Mouse (Mus musculus) G1E-ER4 (cell line): ENCODE measurements around the gene Gm44503. TPM values are rescaled to one million over a fixed set of nuclear protein-coding genes. Genes with fewer than 3 reads are reported as not detected.

Experiments
- GATA1 ChIP-seq: IDR thresholded peaks from one replicate; pipeline ENCODE4 v1.8.0; 2012; ENCODE audit warnings: low read length, inconsistent platforms
- polyA plus RNA-seq: library from polyadenylated mRNA; stranded (reverse); fragments of >175 nt; gene quantifications from 2 replicates; pipeline ENCODE4 v1.2.3, GENCODE M21; 2012

Gene Gm44503
- polyA plus RNA-seq, 1 experiment = not detected

DNA sequence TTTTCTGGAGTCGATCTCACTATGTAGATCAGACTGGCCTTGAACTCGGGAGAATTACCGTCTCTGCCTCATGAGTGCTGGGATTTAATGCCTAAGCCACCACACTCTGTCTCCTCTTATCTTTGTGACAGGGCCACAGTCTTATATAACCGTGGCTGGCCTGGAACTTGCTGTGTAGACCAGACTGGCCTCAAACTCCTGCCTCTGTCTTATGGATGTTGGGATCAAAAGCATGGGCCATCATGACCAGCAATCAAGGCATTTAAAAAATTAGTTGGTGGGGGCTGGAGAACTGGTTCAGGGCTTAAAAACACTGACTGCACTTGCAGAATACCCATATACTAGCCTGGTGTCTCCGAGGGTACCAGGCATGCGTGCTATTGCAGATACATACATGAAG is 81.4 kb downstream of the Gm44503 start, which contains the start of gene Pigb:
Gene Pigb, minus strand, starts transcription at position 299 of the 400 bp plus-strand sequence.
- no peak for TF ChIP-seq GATA1

DNA sequence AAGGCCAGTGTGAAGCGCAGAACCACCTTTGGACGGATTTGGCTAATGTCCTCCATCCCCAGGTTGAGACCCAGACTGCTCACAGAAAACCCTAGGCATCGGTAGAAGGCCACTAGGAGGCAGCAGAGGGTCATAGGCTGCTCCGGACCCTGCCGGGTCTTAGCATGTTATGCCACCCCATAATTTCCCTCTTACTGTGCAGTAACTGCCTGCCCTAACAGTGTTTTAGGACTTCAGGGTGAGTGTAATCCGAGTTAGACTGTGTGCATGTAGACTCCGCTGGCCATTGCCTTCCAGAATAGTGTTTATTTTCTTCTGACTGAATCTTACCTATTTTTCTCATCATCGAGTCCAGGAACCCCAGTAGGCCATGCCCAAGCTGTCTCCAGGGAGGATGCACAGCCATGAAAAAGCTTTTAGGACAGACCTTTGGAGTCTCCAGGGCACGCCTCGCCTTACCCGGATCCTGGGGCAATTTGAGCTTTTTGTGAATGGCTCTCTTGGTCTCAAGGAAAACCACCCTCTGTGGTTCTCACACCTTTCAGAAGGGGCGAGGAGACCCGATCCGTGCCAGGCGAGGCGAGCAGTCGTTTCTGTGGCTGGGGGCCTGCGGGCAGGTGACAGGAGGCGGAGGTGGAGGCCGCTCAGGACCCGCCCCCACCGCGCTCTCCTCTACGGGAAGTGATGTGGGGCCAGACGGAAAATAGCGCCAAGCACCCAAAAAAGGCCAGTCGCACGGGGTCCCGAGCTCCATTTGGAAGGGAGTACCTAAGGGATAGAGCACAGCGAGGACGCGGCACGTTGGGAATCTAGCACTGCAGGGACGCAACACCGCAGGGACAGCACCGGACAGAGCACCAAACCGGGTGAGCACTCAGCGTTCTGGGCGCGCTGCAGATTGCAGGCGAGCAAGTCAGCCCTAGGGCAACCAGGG is 85.8 kb downstream of the Gm44503 start, which contains the start of gene Rab27a:
Gene Rab27a, plus strand, starts transcription at position 709 of the 934 bp plus-strand sequence.
- TF ChIP-seq GATA1 = no peak

DNA sequence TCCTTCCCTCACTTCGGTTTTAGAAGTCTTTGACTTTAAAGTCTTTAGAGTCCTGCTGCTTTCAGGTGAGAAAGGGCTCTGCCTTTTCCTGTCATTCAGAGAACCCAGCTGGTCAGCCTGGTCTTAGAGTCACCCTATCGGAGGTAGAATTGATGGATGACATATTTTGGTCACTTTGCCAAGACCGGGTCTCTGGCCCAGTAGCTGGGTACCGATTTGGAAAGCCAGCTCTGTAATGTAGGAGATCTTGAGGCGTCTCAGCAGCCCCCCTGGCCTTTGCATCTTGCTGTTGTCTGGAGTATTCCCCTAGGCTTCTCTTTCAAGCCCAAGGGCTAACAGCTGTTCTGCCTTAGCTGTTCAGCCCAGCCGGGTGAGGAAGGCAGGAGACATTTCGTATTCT is 86.6 kb downstream of the Gm44503 start:
- TF ChIP-seq GATA1 = no peak

DNA sequence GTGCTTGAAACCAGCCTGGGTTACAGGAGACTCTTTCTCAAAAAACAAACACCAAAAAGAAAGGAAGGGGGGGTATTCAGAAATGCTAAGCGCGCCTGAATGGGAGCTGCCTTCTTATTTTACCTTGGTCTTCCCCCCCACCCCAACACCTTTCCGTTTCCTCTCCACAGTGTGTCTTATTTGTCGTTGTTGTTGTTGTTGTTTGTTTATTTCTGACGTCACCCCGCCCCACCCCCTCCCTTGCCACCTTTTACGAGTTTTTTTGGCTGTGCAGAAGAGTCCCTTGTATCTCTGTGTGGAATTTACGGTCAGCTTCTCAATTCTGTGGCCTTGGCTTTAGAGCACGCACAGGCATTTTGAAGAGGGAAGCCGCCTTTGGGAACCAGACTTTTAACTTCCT is 87.1 kb downstream of the Gm44503 start:
- no peak for TF ChIP-seq GATA1

DNA sequence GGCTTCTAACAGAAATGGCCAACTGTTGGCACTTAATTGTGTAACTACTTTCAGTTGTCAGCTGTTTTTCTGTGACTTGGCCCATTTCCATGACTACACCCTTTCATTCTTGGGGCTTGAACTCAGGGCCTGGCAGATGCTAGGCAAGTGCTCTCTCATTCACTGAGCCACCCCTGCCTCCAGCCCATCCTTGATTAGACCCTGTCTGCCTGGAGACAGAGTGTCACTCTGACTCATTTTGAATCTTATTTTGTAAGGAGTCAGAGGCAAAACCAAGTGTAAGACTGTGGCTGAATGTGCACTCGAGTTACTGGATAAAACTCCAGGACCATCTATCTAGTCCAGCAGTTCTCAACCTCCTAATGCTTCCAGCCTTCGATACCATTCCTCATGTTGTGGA is 89.3 kb downstream of the Gm44503 start:
- no peak for TF ChIP-seq GATA1

DNA sequence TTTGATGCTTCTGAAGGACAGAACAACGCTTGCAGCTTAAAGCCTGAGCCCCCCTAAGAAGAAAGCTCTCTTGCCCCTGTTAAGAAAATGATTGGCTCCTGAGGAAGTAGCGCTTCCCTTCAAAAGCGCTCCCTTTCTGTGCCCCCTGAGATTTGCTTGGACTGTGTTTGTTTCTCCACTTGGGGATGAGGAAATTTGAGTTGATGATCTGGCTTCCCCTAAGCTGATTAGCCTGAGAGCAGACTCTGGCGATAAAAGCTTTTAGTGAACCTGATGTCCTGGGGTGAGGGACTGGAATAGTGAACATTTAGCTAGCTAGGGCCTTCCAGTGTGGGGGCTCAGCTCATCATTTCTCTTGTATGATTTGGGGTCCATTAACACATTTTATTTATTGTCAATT is 90.3 kb downstream of the Gm44503 start:
- no peak for TF ChIP-seq GATA1

DNA sequence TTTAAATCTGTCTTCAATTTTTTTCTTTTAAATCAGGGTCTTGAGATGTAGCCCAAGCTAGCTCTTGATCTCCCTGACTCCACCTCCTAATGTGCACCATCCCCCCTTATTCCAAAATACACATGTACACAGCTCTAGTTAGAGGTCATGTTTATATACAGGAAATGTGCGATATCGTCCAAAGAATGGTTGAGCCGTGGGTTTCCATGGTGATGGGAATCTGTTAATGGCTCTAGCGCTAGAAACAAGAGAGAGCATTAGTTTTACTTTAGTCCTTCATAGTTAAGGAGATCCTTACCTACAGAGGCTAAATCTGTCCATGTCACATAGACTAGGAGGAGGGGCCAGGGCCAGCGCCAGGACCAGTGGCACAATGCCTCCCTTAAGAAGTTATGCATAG is 91.2 kb downstream of the Gm44503 start:
- TF ChIP-seq GATA1 = no peak

DNA sequence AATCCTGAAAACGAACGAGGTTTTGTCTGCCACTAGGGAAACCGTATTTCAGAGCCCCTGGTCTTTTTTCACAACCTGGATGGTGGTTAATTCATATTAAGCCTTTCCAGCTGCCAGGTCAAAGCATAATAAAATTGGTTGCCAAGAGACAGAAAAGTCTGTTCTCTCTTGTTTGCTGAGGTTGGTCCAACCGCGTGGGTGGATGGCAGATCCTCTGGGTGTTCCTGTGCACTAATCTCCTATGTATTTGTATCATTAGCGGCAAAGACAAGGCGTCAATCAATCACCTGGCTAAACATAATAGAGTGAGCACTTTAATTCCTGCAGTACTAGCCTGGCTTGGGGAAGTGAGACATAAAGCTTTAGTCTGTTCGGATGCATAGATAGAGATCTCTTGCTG is 92.0 kb downstream of the Gm44503 start:
- no peak for TF ChIP-seq GATA1

DNA sequence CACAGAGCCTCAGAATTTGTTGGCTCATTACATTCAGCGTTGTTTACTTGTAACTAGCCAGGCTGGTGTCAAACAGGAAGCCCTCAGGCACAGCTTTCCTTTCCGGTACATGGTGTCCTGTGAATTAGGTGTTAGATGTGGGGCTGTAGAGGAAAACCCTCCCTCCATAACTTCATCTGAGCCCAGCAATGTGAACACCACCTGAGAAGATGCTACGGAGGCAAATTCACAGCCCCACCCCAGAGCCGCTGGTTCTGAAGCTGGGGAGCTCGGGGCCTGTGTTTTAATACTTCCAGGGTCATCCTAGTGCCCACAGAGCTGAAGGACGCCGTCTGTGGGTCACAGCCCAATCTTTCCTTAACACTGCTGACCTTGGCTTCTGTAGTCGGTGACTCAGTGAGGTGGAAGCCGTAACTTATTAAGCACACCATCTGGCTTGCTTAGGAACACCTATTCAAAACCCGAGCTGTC is 96.8 kb downstream of the Gm44503 start:
- no peak for TF ChIP-seq GATA1

DNA sequence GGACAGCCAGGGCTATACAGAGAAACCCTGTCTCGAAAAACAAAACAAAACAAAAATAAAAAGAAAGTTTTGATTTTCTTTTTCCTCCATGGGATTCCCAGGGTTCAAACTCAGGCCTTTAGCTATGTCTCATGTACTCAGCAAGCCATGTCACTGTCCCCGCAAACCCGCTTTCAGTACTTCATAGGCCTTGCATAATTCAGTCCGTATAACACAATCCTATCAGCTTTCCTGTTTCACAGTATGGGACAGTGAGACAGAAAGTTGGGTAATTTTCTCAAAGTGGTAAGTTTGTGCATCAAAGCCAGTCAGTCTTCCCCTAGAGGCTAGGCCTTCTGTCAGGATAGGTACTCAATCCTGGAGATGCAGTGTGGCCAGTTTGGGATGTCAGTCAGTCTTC is 100.6 kb downstream of the Gm44503 start:
- TF ChIP-seq GATA1 = no peak

DNA sequence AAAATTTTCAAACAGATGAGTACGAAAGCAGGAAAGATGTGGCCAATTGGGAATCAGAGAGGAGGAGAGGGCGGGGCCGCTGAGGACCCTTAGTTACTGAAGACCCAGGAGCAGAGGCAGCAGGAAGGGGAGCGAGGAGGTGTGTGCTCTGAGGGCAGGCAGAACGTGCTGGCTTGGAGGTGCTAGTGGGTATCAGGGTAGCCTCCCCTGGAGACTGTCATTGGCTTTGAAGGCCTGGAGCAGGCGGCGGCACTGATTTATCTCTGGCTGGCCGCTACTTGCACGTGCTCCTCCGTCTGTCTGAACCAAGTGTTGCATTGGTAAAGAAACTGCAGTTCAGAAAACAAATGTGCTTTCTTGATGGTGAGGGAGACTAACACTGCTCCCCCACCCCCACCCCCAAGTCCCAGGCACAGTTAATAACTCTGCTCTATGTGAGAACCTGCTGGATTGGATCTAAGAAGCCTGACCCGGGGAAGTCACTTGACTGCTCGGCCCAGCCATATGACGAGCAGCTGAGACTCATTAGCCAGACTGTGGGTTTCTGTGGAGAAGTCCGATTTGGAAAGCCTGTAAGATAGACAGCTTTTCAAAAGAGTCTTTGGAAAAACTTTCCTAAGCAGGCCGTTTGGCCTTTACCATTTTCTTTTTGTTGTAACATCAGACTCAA is 105.1 kb downstream of the Gm44503 start:
- TF ChIP-seq GATA1 = no peak

Other genes with a start within 250 kb of the Gm44503 start
- gene Prtg, start 152.0 kb upstream of the Gm44503 start, polyA plus RNA-seq = 0.24 and 0.30 TPM in 2 replicates
- not detected in 2 replicates for gene Pygo1, start 33.2 kb upstream of the Gm44503 start, polyA plus RNA-seq
- not detected in 2 replicates for gene Dyx1c1, start 67 bp upstream of the Gm44503 start, polyA plus RNA-seq
- 0.27 and 0.31 TPM in 2 replicates for gene Ccpg1os, start 26.5 kb downstream of the Gm44503 start, polyA plus RNA-seq
- 0.73 and 1.3 TPM in 2 replicates for gene Ccpg1, start 26.6 kb downstream of the Gm44503 start, polyA plus RNA-seq
- gene Pigb, start 81.5 kb downstream of the Gm44503 start, polyA plus RNA-seq = 1.3 and 1.7 TPM in 2 replicates
- 3.2 and 4.2 TPM in 2 replicates for gene Rab27a, start 86.0 kb downstream of the Gm44503 start, polyA plus RNA-seq
- 0.03 and 0.06 TPM in 2 replicates for gene Khdc3, start 143.0 kb downstream of the Gm44503 start, polyA plus RNA-seq
- not detected in 2 replicates for gene Gm20509, start 143.6 kb downstream of the Gm44503 start, polyA plus RNA-seq
- gene Rsl24d1, start 154.6 kb downstream of the Gm44503 start, polyA plus RNA-seq = 4.1 and 52.1 TPM in 2 replicates